9 mouse cellular contexts compared by ENCODE assay signal in genomic region chr4:63405051-63405450, GRCm38 (mm10). TPM values are rescaled to one million over a fixed set of nuclear protein-coding genes. Genes with fewer than 3 reads are reported as not detected.
DNase-seq lines count a peak whose midpoint lies in the region; ATAC-seq and TF ChIP-seq lines count a peak whose summit lies in the region.
"Had no signal": no experiment of that assay in that cellular context is flagged by ENCODE, and none has a peak within 500 bp of the region (broad histone marks: within the 10 kb centered on the region; RNA-seq: fewer than 3 reads in every experiment).

No protein-coding gene starts in this region.

- H3K4me2 ChIP-seq in liver, embryonic 11.5 days, result no peak overlapping the region; the same call in 1 of the 2 replicates
- H3K4me2 ChIP-seq in embryonic facial prominence, embryonic 14.5 days (ENCODE audit: low read depth, low read length), result no peak overlapping the region
- no peak overlapping the region for H3K4me2 ChIP-seq in liver, embryonic 16.5 days (ENCODE audit: low read depth, low read length)

- H3K27ac ChIP-seq in liver, embryonic 11.5 days (ENCODE audit: low read depth, low read length), result 0 out of 2 replicates have a peak overlapping the region, but pooled peaks have one; percentile 7
- 0 out of 2 replicates have a peak overlapping the region, but pooled peaks have one; percentile 3 for H3K27ac ChIP-seq in embryonic facial prominence, embryonic 14.5 days (replicated peaks; ENCODE audit: low read depth, low read length)
- H3K27ac ChIP-seq in liver, embryonic 16.5 days (ENCODE audit: low read length), result no peak overlapping the region; the same call in 1 of the 2 replicates
- peak overlapping the region; percentile 93 for H3K27ac ChIP-seq in thymus, adult 2 months (ENCODE audit: control insufficient read depth, insufficient read depth, low read length)

- no peaks in the 10 kb centered on the region for H3K9me3 ChIP-seq in liver, embryonic 11.5 days (ENCODE audit: control insufficient read depth, low read length)
- H3K9me3 ChIP-seq in embryonic facial prominence, embryonic 14.5 days (ENCODE audit: control insufficient read depth, low read length), result no peaks in the 10 kb centered on the region
- H3K9me3 ChIP-seq in liver, embryonic 16.5 days (replicated peaks; ENCODE audit: control insufficient read depth, low read length), result no peaks in the 10 kb centered on the region
- H3K9me3 ChIP-seq: embryonic facial prominence, embryonic 12.5 days had no signal

- H3K4me3 ChIP-seq in liver, embryonic 11.5 days (ENCODE audit: low read depth, low read length), result no peak overlapping the region
- H3K4me3 ChIP-seq in embryonic facial prominence, embryonic 14.5 days (ENCODE audit: low read depth, low read length), result no peak overlapping the region
- H3K4me3 ChIP-seq in liver, embryonic 16.5 days (ENCODE audit: low read depth, low read length), result no peak overlapping the region
- H3K4me3 ChIP-seq in thymus, adult 2 months (ENCODE audit: control insufficient read depth, insufficient read depth, low read length), result no peak overlapping the region
- H3K4me3 ChIP-seq: embryonic facial prominence, embryonic 12.5 days had no signal

- no peaks in the 10 kb centered on the region for H3K36me3 ChIP-seq in liver, embryonic 11.5 days (ENCODE audit: control insufficient read depth, insufficient read depth, low read length)
- H3K36me3 ChIP-seq in embryonic facial prominence, embryonic 14.5 days (ENCODE audit: control insufficient read depth, insufficient read depth, low read length), result no peaks in the 10 kb centered on the region
- no peaks in the 10 kb centered on the region for H3K36me3 ChIP-seq in liver, embryonic 16.5 days (ENCODE audit: control insufficient read depth, insufficient read depth)
- no peaks in the 10 kb centered on the region for H3K36me3 ChIP-seq in thymus, adult 2 months (ENCODE audit: control insufficient read depth, insufficient read depth, low read length)
- H3K36me3 ChIP-seq: embryonic facial prominence, embryonic 12.5 days had no signal

- no peak for TF ChIP-seq POLR2A in thymus, adult 2 months (IDR thresholded peaks at IDR 0.05; ENCODE audit: control insufficient read depth, extremely low read depth, insufficient read depth, low read length, poor library complexity)

- H3K4me1 ChIP-seq in liver, embryonic 11.5 days (replicated peaks; ENCODE audit: control insufficient read depth, insufficient read depth, low read length), result peaks cover 56% of the 10 kb centered on the region
- H3K4me1 ChIP-seq in embryonic facial prominence, embryonic 14.5 days (ENCODE audit: control insufficient read depth, insufficient read depth, low read length), result peaks cover 46% of the 10 kb centered on the region
- H3K4me1 ChIP-seq in liver, embryonic 16.5 days (ENCODE audit: control insufficient read depth, low read depth, low read length), result peaks cover 57% of the 10 kb centered on the region
- H3K4me1 ChIP-seq in thymus, adult 2 months (replicated peaks; ENCODE audit: control insufficient read depth, insufficient read depth, low read length), result peaks cover 69% of the 10 kb centered on the region

- no peak for DNase-seq in liver, embryonic 11.5 days (ENCODE audit: low spot score)
- no peak for DNase-seq in liver
- DNase-seq in embryonic facial prominence, embryonic 14.5 days (ENCODE audit: low spot score), result peak; percentile 45
- DNase-seq in thymus, adult 2 months, result peak; percentile 68
- no peak for DNase-seq in cerebellum, adult 11-12 months
- DNase-seq in embryo, embryonic 10 days (ENCODE audit: low spot score), result no peak
- DNase-seq in right cerebral cortex, postnatal 14 days, result no peak

- no peaks in the 10 kb centered on the region; the same call in 1 of the 2 replicates for H3K27me3 ChIP-seq in liver, embryonic 11.5 days (replicated peaks; ENCODE audit: control insufficient read depth, insufficient read depth, low read length)
- no peaks in the 10 kb centered on the region for H3K27me3 ChIP-seq in embryonic facial prominence, embryonic 14.5 days (replicated peaks; ENCODE audit: control insufficient read depth, insufficient read depth, low read length)
- peaks cover 6% of the 10 kb centered on the region; the same call in 1 of the 2 replicates for H3K27me3 ChIP-seq in liver, embryonic 16.5 days (ENCODE audit: control insufficient read depth, insufficient read depth, low read depth, low read length)
- H3K27me3 ChIP-seq in thymus, adult 2 months (ENCODE audit: control insufficient read depth, insufficient read depth, low read length), result no peaks in the 10 kb centered on the region
- H3K27me3 ChIP-seq: embryonic facial prominence, embryonic 12.5 days had no signal

- WGBS in liver, embryonic 11.5 days, result 24% methylated on average over 7 of the region's 7 CpGs
- 41% methylated on average over 7 of the region's 7 CpGs for WGBS in embryonic facial prominence, embryonic 14.5 days
- 9% methylated on average over 7 of the region's 7 CpGs for WGBS in liver, embryonic 16.5 days (ENCODE audit: insufficient replicate concordance)
- 5% methylated on average over 7 of the region's 7 CpGs for WGBS in thymus, adult 2 months

- TF ChIP-seq CTCF in thymus, adult 2 months (IDR thresholded peaks at IDR 0.05; ENCODE audit: borderline replicate concordance, control insufficient read depth, extremely low read depth, insufficient read depth, low read length, poor library complexity), result no peak

- 0 out of 2 replicates have a peak, but pooled peaks have one; percentile 12 for ATAC-seq in liver, embryonic 11.5 days (replicated peaks; ENCODE audit: low FRiP score)
- no peak for ATAC-seq in embryonic facial prominence, embryonic 14.5 days (ENCODE audit: low read depth)
- peak; percentile 14; the same call in 1 of the 2 replicates for ATAC-seq in liver, embryonic 16.5 days (ENCODE audit: low read depth)

- no peak overlapping the region for H3K9ac ChIP-seq in liver, embryonic 11.5 days (ENCODE audit: low read depth, low read length)
- no peak overlapping the region for H3K9ac ChIP-seq in embryonic facial prominence, embryonic 14.5 days (ENCODE audit: low read depth, low read length)
- no peak overlapping the region for H3K9ac ChIP-seq in liver, embryonic 16.5 days (ENCODE audit: low read depth, low read length)
- H3K9ac ChIP-seq: embryonic facial prominence, embryonic 12.5 days had no signal

RNA-seq across cellular contexts. Expression of gene Akna, which starts 1.9 kb away (rescaled TPM):
- 8.8 and 8.9 TPM in 2 replicates for polyA plus RNA-seq in liver, embryonic 11.5 days (2014; fragmentation: Nextera tagmentation; extraction: Ambion mirVana)
- 5.2 and 5.9 TPM in 2 replicates for polyA plus RNA-seq in embryonic facial prominence, embryonic 14.5 days (2014; fragmentation: Nextera tagmentation; extraction: Ambion mirVana)
- 5.1 and 6.1 TPM in 2 replicates for polyA plus RNA-seq in liver, embryonic 16.5 days (2015; fragmentation: Nextera tagmentation; extraction: Ambion mirVana)
- polyA plus RNA-seq in thymus, adult 2 months (2012; rRNA removed), result 76.6 and 92.4 TPM in 2 replicates

RNA-seq across cellular contexts. Expression of gene Orm2, which starts 42.8 kb away (rescaled TPM):
- not detected in 2 replicates for polyA plus RNA-seq in liver, embryonic 11.5 days (2014; fragmentation: Nextera tagmentation; extraction: Ambion mirVana)
- polyA plus RNA-seq in embryonic facial prominence, embryonic 14.5 days (2014; fragmentation: Nextera tagmentation; extraction: Ambion mirVana), result not detected in 2 replicates
- polyA plus RNA-seq in liver, embryonic 16.5 days (2015; fragmentation: Nextera tagmentation; extraction: Ambion mirVana), result not detected in 2 replicates
- polyA plus RNA-seq in thymus, adult 2 months (2012; rRNA removed), result 0.31 and 0.38 TPM in 2 replicates
- polyA plus RNA-seq: embryonic facial prominence, embryonic 12.5 days had no signal

RNA-seq across cellular contexts. Expression of gene Orm3, which starts 49.1 kb away (rescaled TPM):
- not detected in 2 replicates for polyA plus RNA-seq in liver, embryonic 11.5 days (2014; fragmentation: Nextera tagmentation; extraction: Ambion mirVana)
- polyA plus RNA-seq in embryonic facial prominence, embryonic 14.5 days (2014; fragmentation: Nextera tagmentation; extraction: Ambion mirVana), result not detected in 2 replicates
- polyA plus RNA-seq in liver, embryonic 16.5 days (2015; fragmentation: Nextera tagmentation; extraction: Ambion mirVana), result not detected in 2 replicates
- 0.18 and 0.28 TPM in 2 replicates for polyA plus RNA-seq in thymus, adult 2 months (2012; rRNA removed)
- polyA plus RNA-seq: embryonic facial prominence, embryonic 12.5 days had no signal

Comparison
In these comparisons a context has a peak if more than half of its experiments do, and no peak if none do; other contexts are left out.
1. DNase-seq: peak in embryonic facial prominence, embryonic 14.5 days (single experiment) and thymus, adult 2 months (single experiment); none in liver, embryonic 11.5 days (single experiment), liver (single experiment), cerebellum, adult 11-12 months (single experiment), embryo, embryonic 10 days (single experiment) and right cerebral cortex, postnatal 14 days (single experiment).